Mouse (Mus musculus) MEL (cell line): ENCODE results near the gene Rab13. TPM values are rescaled to one million over a fixed set of nuclear protein-coding genes. Genes with fewer than 3 reads are reported as not detected.

Experiments used
- DNase-seq: peaks from one replicate; pipeline ENCODE4 v3.0.0; 2011; ENCODE audit warnings: low read depth, low spot score
- H3K27ac ChIP-seq: 2 replicates; pipeline ENCODE4 v1.5.1; 2012; ENCODE audit warnings: low read depth, mild to moderate bottlenecking, control low read depth, low read length, moderate library complexity; ENCODE audit not compliant: control insufficient read depth
- H3K27me3 ChIP-seq, 2 experiments: fragments of 150-350 bp in 1 of 2; sonication (generic) in 1 of 2; 2 replicates each; pipeline ENCODE4 v1.6.1; 2012; ENCODE audit warnings: low read length in 2 of 2, mild to moderate bottlenecking in 2 of 2, improper control_type of control experiment in 1 of 2, moderate library complexity in 1 of 2; ENCODE audit not compliant: insufficient read depth in 2 of 2, control insufficient read depth in 1 of 2
- H3K36me3 ChIP-seq, 2 experiments: 2 replicates each; pipeline ENCODE4 v1.6.1; 2012 to 2014; ENCODE audit warnings: low read length in 2 of 2, improper control_type of control experiment in 1 of 2, inconsistent platforms in 1 of 2, mild to moderate bottlenecking in 1 of 2; ENCODE audit not compliant: insufficient read depth in 2 of 2, control insufficient read depth in 1 of 2
- H3K4me1 ChIP-seq, 2 experiments: fragments of 150-350 bp in 1 of 2; sonication (generic) in 1 of 2; 2 replicates each; pipeline ENCODE4 v1.6.1; 2012; ENCODE audit warnings: low read length in 2 of 2, improper control_type of control experiment in 1 of 2, mild to moderate bottlenecking in 1 of 2; ENCODE audit not compliant: insufficient read depth in 2 of 2, control insufficient read depth in 1 of 2
- H3K4me3 ChIP-seq, 2 experiments: fragments of 150-350 bp in 1 of 2; sonication (generic) in 1 of 2; 2 replicates each; pipeline ENCODE4 v1.5.1; 2012; ENCODE audit warnings: low read depth in 2 of 2, low read length in 2 of 2, mild to moderate bottlenecking in 2 of 2, moderate library complexity in 2 of 2, control low read depth in 1 of 2, improper control_type of control experiment in 1 of 2; ENCODE audit not compliant: control insufficient read depth in 1 of 2, insufficient read depth in 1 of 2
- H3K79me2 ChIP-seq: 2 replicates; pipeline ENCODE4 v1.6.1; 2012; ENCODE audit warnings: mild to moderate bottlenecking, low read length, moderate library complexity; ENCODE audit not compliant: control insufficient read depth, poor library complexity, insufficient read depth
- H3K9ac ChIP-seq: 2 replicates; pipeline ENCODE4 v1.6.1; 2012; ENCODE audit warnings: low read depth, mild to moderate bottlenecking, control low read depth, low read length, moderate library complexity; ENCODE audit not compliant: control insufficient read depth, poor library complexity, severe bottlenecking
- H3K9me3 ChIP-seq: fragments of 150-350 bp; sonication (generic); replicated peaks from 2 replicates; pipeline ENCODE4 v1.6.1; 2012; ENCODE audit warnings: mild to moderate bottlenecking, low read length, improper control_type of control experiment, moderate library complexity; ENCODE audit not compliant: insufficient read depth
- BHLHE40 ChIP-seq: IDR thresholded peaks from 2 replicates; pipeline ENCODE4 v1.6.1; 2012; ENCODE audit warnings: low read depth, mild to moderate bottlenecking, inconsistent platforms, low read length, improper control_type of control experiment, borderline replicate concordance
- CHD1 ChIP-seq: IDR thresholded peaks from 2 replicates; pipeline ENCODE4 v1.6.1; 2012; ENCODE audit warnings: low read depth, mild to moderate bottlenecking, inconsistent platforms, low read length, improper control_type of control experiment
- CHD2 ChIP-seq: IDR thresholded peaks from 2 replicates; pipeline ENCODE4 v1.6.1; 2011; ENCODE audit warnings: low read length, improper control_type of control experiment
- CTCF ChIP-seq, 3 experiments: IDR thresholded peaks in 2 of 3; conservative IDR thresholded peaks in 1 of 3; 2 replicates each; pipeline ENCODE4 v1.5.1; 2011 to 2012; ENCODE audit warnings: low read length in 3 of 3, low read depth in 2 of 3, mild to moderate bottlenecking in 2 of 3, improper control_type of control experiment in 1 of 3, inconsistent platforms in 1 of 3, mixed read lengths in 1 of 3, moderate library complexity in 1 of 3; ENCODE audit not compliant: control insufficient read depth in 1 of 3, insufficient read depth in 1 of 3, poor library complexity in 1 of 3, severe bottlenecking in 1 of 3
- E2F4 ChIP-seq: IDR thresholded peaks from 2 replicates; pipeline ENCODE4 v1.6.1; 2011; ENCODE audit warnings: low read depth, low read length, improper control_type of control experiment, borderline replicate concordance
- EP300 ChIP-seq, 2 experiments: IDR thresholded peaks; 2 replicates each; pipeline ENCODE4 v1.6.1; 2011; ENCODE audit warnings: improper control_type of control experiment in 2 of 2, low read length in 2 of 2, low read depth in 1 of 2, mild to moderate bottlenecking in 1 of 2
- GABPA ChIP-seq: IDR thresholded peaks from 2 replicates; pipeline ENCODE4 v1.6.1; 2012; ENCODE audit warnings: low read depth, mild to moderate bottlenecking, inconsistent platforms, low read length, improper control_type of control experiment, moderate library complexity
- GATA1 ChIP-seq: IDR thresholded peaks from 2 replicates; pipeline ENCODE4 v1.6.1; 2011; ENCODE audit warnings: low read depth, low read length, improper control_type of control experiment
- JUND ChIP-seq: IDR thresholded peaks from 2 replicates; pipeline ENCODE4 v1.6.1; 2011; ENCODE audit warnings: low read depth, mild to moderate bottlenecking, improper control_type of control experiment, low read length
- KAT2A ChIP-seq: conservative IDR thresholded peaks from 2 replicates; pipeline ENCODE4 v1.6.1; 2012; ENCODE audit warnings: low read depth, low read length, improper control_type of control experiment, inconsistent platforms
- MAFK ChIP-seq: IDR thresholded peaks from 2 replicates; pipeline ENCODE4 v1.6.1; 2011; ENCODE audit warnings: low read depth, mild to moderate bottlenecking, low read length, improper control_type of control experiment, borderline replicate concordance
- MAX ChIP-seq: IDR thresholded peaks from 2 replicates; pipeline ENCODE4 v1.6.1; 2011; ENCODE audit warnings: low read length, improper control_type of control experiment
- MYB ChIP-seq: IDR thresholded peaks from 2 replicates; pipeline ENCODE4 v1.6.1; 2011; ENCODE audit warnings: mild to moderate bottlenecking, low read depth, low read length, improper control_type of control experiment
- MYC ChIP-seq: IDR thresholded peaks from 2 replicates; pipeline ENCODE4 v1.6.1; 2011; ENCODE audit warnings: low read depth, mild to moderate bottlenecking, low read length, improper control_type of control experiment, moderate library complexity
- NELFE ChIP-seq: IDR thresholded peaks from 2 replicates; pipeline ENCODE4 v1.6.1; 2011; ENCODE audit warnings: low read depth, low read length, improper control_type of control experiment
- NRF1 ChIP-seq: IDR thresholded peaks from 2 replicates; pipeline ENCODE4 v1.6.1; 2014; ENCODE audit warnings: low read depth, mild to moderate bottlenecking, inconsistent platforms, low read length, improper control_type of control experiment, moderate library complexity; ENCODE audit not compliant: poor library complexity, insufficient read depth, severe bottlenecking
- POLR2A ChIP-seq, 2 experiments: IDR thresholded peaks; 2 replicates each; pipeline ENCODE4 v1.6.1; 2011 to 2012; ENCODE audit warnings: low read length in 2 of 2, mild to moderate bottlenecking in 2 of 2, control low read depth in 1 of 2, improper control_type of control experiment in 1 of 2, low read depth in 1 of 2, moderate library complexity in 1 of 2; ENCODE audit not compliant: control insufficient read depth in 1 of 2, insufficient read depth in 1 of 2, poor library complexity in 1 of 2
- POLR2AphosphoS5 ChIP-seq: IDR thresholded peaks from 2 replicates; pipeline ENCODE4 v1.6.1; 2012; ENCODE audit warnings: low read depth, borderline replicate concordance, mild to moderate bottlenecking, inconsistent platforms, low read length, moderate library complexity, mixed read lengths
- RAD21 ChIP-seq: IDR thresholded peaks from 2 replicates; pipeline ENCODE4 v1.6.1; 2011; ENCODE audit warnings: mild to moderate bottlenecking, low read depth, low read length, improper control_type of control experiment
- RCOR1 ChIP-seq: IDR thresholded peaks from 2 replicates; pipeline ENCODE4 v1.6.1; 2012; ENCODE audit warnings: low read depth, mild to moderate bottlenecking, inconsistent platforms, low read length, improper control_type of control experiment
- TAL1 ChIP-seq: IDR thresholded peaks from 2 replicates; pipeline ENCODE4 v1.6.1; 2012; ENCODE audit warnings: mild to moderate bottlenecking, inconsistent platforms, low read length, moderate library complexity, mixed read lengths
- TBP ChIP-seq: IDR thresholded peaks from 2 replicates; pipeline ENCODE4 v1.8.0; 2011; ENCODE audit warnings: low read depth, low read length, improper control_type of control experiment
- TCF12 ChIP-seq: IDR thresholded peaks from 2 replicates; pipeline ENCODE4 v1.6.1; 2014; ENCODE audit warnings: low read depth, mild to moderate bottlenecking, inconsistent platforms, low read length, improper control_type of control experiment, moderate library complexity
- USF1 ChIP-seq: IDR thresholded peaks from 2 replicates; pipeline ENCODE4 v1.6.1; 2014; ENCODE audit warnings: low read depth, mild to moderate bottlenecking, inconsistent platforms, low read length, improper control_type of control experiment, moderate library complexity
- ZC3H11A ChIP-seq: IDR thresholded peaks from 2 replicates; pipeline ENCODE4 v1.6.1; 2012; ENCODE audit warnings: low read depth, mild to moderate bottlenecking, inconsistent platforms, low read length, improper control_type of control experiment
- ZKSCAN1 ChIP-seq: IDR thresholded peaks from 2 replicates; pipeline ENCODE4 v1.6.1; 2012; ENCODE audit warnings: low read depth, mild to moderate bottlenecking, inconsistent platforms, low read length, improper control_type of control experiment, moderate library complexity
- ZMIZ1 ChIP-seq: IDR thresholded peaks from 2 replicates; pipeline ENCODE4 v1.6.1; 2012; ENCODE audit warnings: low read depth, mild to moderate bottlenecking, inconsistent platforms, low read length, improper control_type of control experiment, moderate library complexity
- ZNF384 ChIP-seq: IDR thresholded peaks from 2 replicates; pipeline ENCODE4 v1.6.1; 2012; ENCODE audit warnings: low read depth, mild to moderate bottlenecking, inconsistent platforms, low read length, improper control_type of control experiment
- polyA plus RNA-seq, 2 experiments: library from polyadenylated mRNA; stranded (reverse) in 1 of 2; unstranded in 1 of 2; fragments of >175 nt in 1 of 2; fragments of >200 nt in 1 of 2; gene quantifications; 2 replicates each; pipeline versions ENCODE4 v1.2.1 to v1.2.4; 2012; ENCODE audit warnings: low replicate concordance in 2 of 2, low read depth in 1 of 2; ENCODE audit not compliant: insufficient read length in 2 of 2, insufficient read depth in 1 of 2, missing spikeins in 1 of 2
- total RNA-seq: library from RNA; depleted of rRNA; stranded (reverse); fragments of 300-350 nt; gene quantifications from 2 replicates; pipeline ENCODE4 v1.2.3, GENCODE M21; 2012

Gene Rab13
- total and polyA plus RNA-seq, 3 experiments, result 5.1 to 7.7 TPM; not detected in 1

GRCm38 (mm10) chr3:90268190-90268589 lies 54.7 kb downstream of the Rab13 start:
- peaks cover 4 to 29% of the 10 kb centered on the region in 2 experiments for H3K4me1 ChIP-seq
- no peak overlapping the region for H3K27ac ChIP-seq

DNA sequence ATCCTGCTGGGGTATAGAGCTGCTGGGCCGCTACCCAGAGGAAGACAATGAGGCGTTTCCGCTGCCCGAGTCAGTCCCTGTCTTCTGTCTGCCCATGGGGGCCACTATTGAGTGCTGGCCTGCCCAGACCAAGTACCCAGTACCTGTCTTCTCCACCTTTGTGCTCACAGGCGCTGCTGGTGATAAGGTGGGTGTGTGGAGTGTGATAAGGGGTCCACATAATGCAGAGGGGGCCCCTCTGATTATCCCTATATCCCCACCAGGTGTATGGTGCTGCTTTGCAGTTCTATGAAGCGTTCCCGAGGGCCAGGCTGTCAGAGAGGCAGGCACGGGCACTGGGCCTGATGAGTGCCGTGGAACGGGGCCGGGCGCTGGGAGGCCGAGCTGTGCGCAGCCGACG lies 55.5 kb downstream of the Rab13 start:
- H3K9me3 ChIP-seq, result no peaks in the 10 kb centered on the region
- no peak overlapping the region for H3K27ac ChIP-seq
- peaks cover 4 to 29% of the 10 kb centered on the region in 2 experiments for H3K4me1 ChIP-seq
- H3K79me2 ChIP-seq, result peaks cover 22% of the 10 kb centered on the region
- no peak for DNase-seq
- H3K4me3 ChIP-seq, result no peak overlapping the region
- no peaks in the 10 kb centered on the region for H3K27me3 ChIP-seq
- no peak overlapping the region for H3K9ac ChIP-seq
- TF ChIP-seq ZMIZ1, result no peak
- TF ChIP-seq USF1, result no peak
- TF ChIP-seq MYB, result no peak
- TF ChIP-seq POLR2A (IDR thresholded peaks at IDR 0.05; ENCODE audit: control insufficient read depth in 1 of 2, insufficient read depth in 1 of 2, low read depth in 1 of 2, low read length in 2 of 2, poor library complexity in 1 of 2), result no peak
- no peak for TF ChIP-seq CHD1
- no peak for TF ChIP-seq BHLHE40
- TF ChIP-seq NELFE, result no peak
- no peak for TF ChIP-seq JUND
- no peak for TF ChIP-seq TCF12
- TF ChIP-seq ZC3H11A, result no peak
- TF ChIP-seq MAFK, result no peak
- no peak for TF ChIP-seq MYC
- TF ChIP-seq CHD2, result no peak
- no peak for TF ChIP-seq GATA1
- TF ChIP-seq POLR2AphosphoS5, result no peak
- TF ChIP-seq CTCF (IDR thresholded peaks at IDR 0.05 in 2 of 3, conservative IDR thresholded peaks at IDR 0.05 in 1 of 3; ENCODE audit: control insufficient read depth in 1 of 3, insufficient read depth in 1 of 3, low read depth in 2 of 3, low read length in 3 of 3, poor library complexity in 1 of 3, severe bottlenecking in 1 of 3), result no peak
- no peak for TF ChIP-seq E2F4
- peaks cover 16 to 26% of the 10 kb centered on the region in 2 experiments for H3K36me3 ChIP-seq

More at GRCm38 (mm10) chr3:90268190-90268589, 54.7 kb downstream of the Rab13 start:
- TF ChIP-seq TBP (no peak), E2F4 (no peak), EP300 (IDR thresholded peaks at IDR 0.05; ENCODE audit: low read depth in 1 of 2, low read length in 2 of 2) (no peak), RAD21 (no peak), BHLHE40 (no peak), TAL1 (no peak), USF1 (no peak), GABPA (no peak), MYC (no peak), RCOR1 (no peak), NRF1 (no peak), GATA1 (no peak), ZNF384 (no peak), JUND (no peak), MAX (no peak), ZC3H11A (no peak), CTCF (IDR thresholded peaks at IDR 0.05 in 2 of 3, conservative IDR thresholded peaks at IDR 0.05 in 1 of 3; ENCODE audit: control insufficient read depth in 1 of 3, insufficient read depth in 1 of 3, low read depth in 2 of 3, low read length in 3 of 3, poor library complexity in 1 of 3, severe bottlenecking in 1 of 3) (no peak), TCF12 (no peak), ZKSCAN1 (no peak), KAT2A (no peak)
- DNase-seq, result no peak
- Histone ChIP-seq H3K79me2 (peaks cover 22% of the 10 kb centered on the region), H3K9me3 (no peaks in the 10 kb centered on the region), H3K4me3 (no peak overlapping the region), H3K36me3 (peaks cover 12 to 26% of the 10 kb centered on the region in 2 experiments), H3K27me3 (no peaks in the 10 kb centered on the region), H3K9ac (no peak overlapping the region)
